Mouse (Mus musculus): ENCODE data around the gene Top1. TPM values are rescaled to one million over a fixed set of nuclear protein-coding genes. Genes with fewer than 3 reads are reported as not detected.

Top1 gene
- polyA plus RNA-seq, 1 experiment from 2014 or later = 84.0 TPM

- H3K9ac ChIP-seq (ENCODE audit: low read length) = peak overlapping the region; percentile 100
- peak overlapping the region; percentile 94 for H3K4me2 ChIP-seq (ENCODE audit: low read length)
- no peak for ATAC-seq
Measured at GRCm38 (mm10) chr2:160648097-160648496, 2.4 kb downstream of the Top1 start.

GRCm38 (mm10) chr2:160649072-160649471 is 3.4 kb downstream of the Top1 start:
- no peak for ATAC-seq
- WGBS = 71% methylated on average over 2 of the region's 2 CpGs
- no peaks in the 10 kb centered on the region for H3K9me3 ChIP-seq (replicated peaks; ENCODE audit: control insufficient read depth, low read length)
- no peaks in the 10 kb centered on the region for H3K27me3 ChIP-seq (replicated peaks; ENCODE audit: control insufficient read depth, insufficient read depth, low read length)
- H3K36me3 ChIP-seq (ENCODE audit: control insufficient read depth, insufficient read depth, low read length) = peaks cover 11% of the 10 kb centered on the region
- H3K4me1 ChIP-seq (ENCODE audit: control insufficient read depth, insufficient read depth, low read length) = peaks cover 26% of the 10 kb centered on the region
- H3K4me3 ChIP-seq (ENCODE audit: low read depth, low read length) = peak overlapping the region; percentile 100
- no peak for DNase-seq (ENCODE audit: low spot score)
- H3K4me2 ChIP-seq (ENCODE audit: low read length) = peak overlapping the region; percentile 94
- no peak overlapping the region for H3K27ac ChIP-seq (ENCODE audit: low read depth, low read length)
- peak overlapping the region; percentile 48; the same call in 1 of the 2 replicates for H3K9ac ChIP-seq (ENCODE audit: low read length)

More at GRCm38 (mm10) chr2:160648097-160648496, 2.4 kb downstream of the Top1 start:
- Histone ChIP-seq H3K9me3 (replicated peaks; ENCODE audit: control insufficient read depth, low read length) (no peaks in the 10 kb centered on the region), H3K27me3 (replicated peaks; ENCODE audit: control insufficient read depth, insufficient read depth, low read length) (no peaks in the 10 kb centered on the region), H3K27ac (ENCODE audit: low read depth, low read length) (no peak overlapping the region), H3K36me3 (ENCODE audit: control insufficient read depth, insufficient read depth, low read length) (peaks cover 5% of the 10 kb centered on the region; the same call in 1 of the 2 replicates), H3K4me1 (ENCODE audit: control insufficient read depth, insufficient read depth, low read length) (peaks cover 22% of the 10 kb centered on the region), H3K4me3 (ENCODE audit: low read depth, low read length) (peak overlapping the region; percentile 100)
- no peak for DNase-seq (ENCODE audit: low spot score)
- WGBS = 19% methylated on average over 2 of the region's 2 CpGs

- DNase-seq (ENCODE audit: low spot score) = no peak
- Histone ChIP-seq H3K9ac (ENCODE audit: low read length) (no peak overlapping the region), H3K4me2 (ENCODE audit: low read length) (0 out of 2 replicates have a peak overlapping the region, but pooled peaks have one; percentile 13), H3K27ac (ENCODE audit: low read depth, low read length) (no peak overlapping the region), H3K4me3 (ENCODE audit: low read depth, low read length) (no peak overlapping the region), H3K27me3 (replicated peaks; ENCODE audit: control insufficient read depth, insufficient read depth, low read length) (no peaks in the 10 kb centered on the region), H3K4me1 (ENCODE audit: control insufficient read depth, insufficient read depth, low read length) (peaks cover 26% of the 10 kb centered on the region), H3K36me3 (ENCODE audit: control insufficient read depth, insufficient read depth, low read length) (peaks cover 25% of the 10 kb centered on the region), H3K9me3 (replicated peaks; ENCODE audit: control insufficient read depth, low read length) (no peaks in the 10 kb centered on the region)
- ATAC-seq = no peak
- WGBS = 83% methylated on average over 2 of the region's 2 CpGs
Measured at GRCm38 (mm10) chr2:160651165-160651564, 5.5 kb downstream of the Top1 start.

GRCm38 (mm10) chr2:160653218-160653617 is 7.5 kb downstream of the Top1 start:
- peak; percentile 39 for DNase-seq (ENCODE audit: low spot score)
- H3K27me3 ChIP-seq (replicated peaks; ENCODE audit: control insufficient read depth, insufficient read depth, low read length) = no peaks in the 10 kb centered on the region
- H3K9me3 ChIP-seq (replicated peaks; ENCODE audit: control insufficient read depth, low read length) = no peaks in the 10 kb centered on the region
- peaks cover 18% of the 10 kb centered on the region for H3K4me1 ChIP-seq (ENCODE audit: control insufficient read depth, insufficient read depth, low read length)
- peaks cover 27% of the 10 kb centered on the region for H3K36me3 ChIP-seq (ENCODE audit: control insufficient read depth, insufficient read depth, low read length)
- peak overlapping the region; percentile 39; the same call in 1 of the 2 replicates for H3K27ac ChIP-seq (ENCODE audit: low read depth, low read length)
- 89% methylated on average over 2 of the region's 2 CpGs for WGBS
- no peak overlapping the region for H3K4me2 ChIP-seq (ENCODE audit: low read length)
- H3K4me3 ChIP-seq (ENCODE audit: low read depth, low read length) = no peak overlapping the region
- no peak overlapping the region for H3K9ac ChIP-seq (ENCODE audit: low read length)
- ATAC-seq = peak; percentile 50; the same call in 1 of the 2 replicates

GRCm38 (mm10) chr2:160655561-160655960 is 9.9 kb downstream of the Top1 start:
- Histone ChIP-seq H3K27ac (ENCODE audit: low read depth, low read length) (no peak overlapping the region), H3K4me2 (ENCODE audit: low read length) (no peak overlapping the region), H3K36me3 (ENCODE audit: control insufficient read depth, insufficient read depth, low read length) (peaks cover 33% of the 10 kb centered on the region), H3K4me3 (ENCODE audit: low read depth, low read length) (no peak overlapping the region), H3K4me1 (ENCODE audit: control insufficient read depth, insufficient read depth, low read length) (peaks cover 11% of the 10 kb centered on the region; the same call in 1 of the 2 replicates), H3K9me3 (replicated peaks; ENCODE audit: control insufficient read depth, low read length) (no peaks in the 10 kb centered on the region), H3K27me3 (replicated peaks; ENCODE audit: control insufficient read depth, insufficient read depth, low read length) (no peaks in the 10 kb centered on the region), H3K9ac (ENCODE audit: low read length) (no peak overlapping the region)
- WGBS = 83% methylated on average over 1 of the region's 1 CpGs
- ATAC-seq = no peak
- peak; percentile 32 for DNase-seq (ENCODE audit: low spot score)

GRCm38 (mm10) chr2:160656234-160656633 is 10.5 kb downstream of the Top1 start:
- Histone ChIP-seq H3K4me3 (ENCODE audit: low read depth, low read length) (no peak overlapping the region), H3K4me2 (ENCODE audit: low read length) (no peak overlapping the region), H3K36me3 (ENCODE audit: control insufficient read depth, insufficient read depth, low read length) (peaks cover 35% of the 10 kb centered on the region), H3K4me1 (ENCODE audit: control insufficient read depth, insufficient read depth, low read length) (peaks cover 9% of the 10 kb centered on the region; the same call in 1 of the 2 replicates), H3K27me3 (replicated peaks; ENCODE audit: control insufficient read depth, insufficient read depth, low read length) (no peaks in the 10 kb centered on the region), H3K9me3 (replicated peaks; ENCODE audit: control insufficient read depth, low read length) (no peaks in the 10 kb centered on the region), H3K27ac (ENCODE audit: low read depth, low read length) (no peak overlapping the region), H3K9ac (ENCODE audit: low read length) (no peak overlapping the region)
- no peak for DNase-seq (ENCODE audit: low spot score)
- ATAC-seq = no peak
- WGBS = 77% methylated on average over 1 of the region's 1 CpGs

GRCm38 (mm10) chr2:160657801-160658442 is 12.2 kb downstream of the Top1 start:
- WGBS = 94% methylated on average over 13 of the region's 13 CpGs
- DNase-seq (ENCODE audit: low spot score) (no peak), ATAC-seq (no peak)
- Histone ChIP-seq H3K4me2 (ENCODE audit: low read length) (no peak overlapping the region), H3K36me3 (ENCODE audit: control insufficient read depth, insufficient read depth, low read length) (peaks cover 35% of the 10 kb centered on the region), H3K27me3 (replicated peaks; ENCODE audit: control insufficient read depth, insufficient read depth, low read length) (no peaks in the 10 kb centered on the region), H3K4me3 (ENCODE audit: low read depth, low read length) (no peak overlapping the region), H3K9ac (ENCODE audit: low read length) (no peak overlapping the region), H3K9me3 (replicated peaks; ENCODE audit: control insufficient read depth, low read length) (no peaks in the 10 kb centered on the region), H3K4me1 (ENCODE audit: control insufficient read depth, insufficient read depth, low read length) (peaks cover 6% of the 10 kb centered on the region; the same call in 1 of the 2 replicates), H3K27ac (ENCODE audit: low read depth, low read length) (no peak overlapping the region)

- no peaks in the 10 kb centered on the region for H3K27me3 ChIP-seq (replicated peaks; ENCODE audit: control insufficient read depth, insufficient read depth, low read length)
- H3K27ac ChIP-seq (ENCODE audit: low read depth, low read length) = no peak overlapping the region
- H3K4me2 ChIP-seq (ENCODE audit: low read length) = no peak overlapping the region
- H3K36me3 ChIP-seq (ENCODE audit: control insufficient read depth, insufficient read depth, low read length) = peaks cover 29% of the 10 kb centered on the region
- no peak overlapping the region for H3K4me3 ChIP-seq (ENCODE audit: low read depth, low read length)
- no peaks in the 10 kb centered on the region for H3K9me3 ChIP-seq (replicated peaks; ENCODE audit: control insufficient read depth, low read length)
- ATAC-seq (no peak), DNase-seq (ENCODE audit: low spot score) (no peak)
- H3K4me1 ChIP-seq (ENCODE audit: control insufficient read depth, insufficient read depth, low read length) = no peaks in the 10 kb centered on the region; the same call in 1 of the 2 replicates
- H3K9ac ChIP-seq (ENCODE audit: low read length) = no peak overlapping the region
Measured at GRCm38 (mm10) chr2:160658811-160659210, 13.1 kb downstream of the Top1 start.

- DNase-seq (ENCODE audit: low spot score) (no peak), ATAC-seq (no peak)
- Histone ChIP-seq H3K4me1 (ENCODE audit: control insufficient read depth, insufficient read depth, low read length) (no peaks in the 10 kb centered on the region), H3K27me3 (replicated peaks; ENCODE audit: control insufficient read depth, insufficient read depth, low read length) (no peaks in the 10 kb centered on the region), H3K27ac (ENCODE audit: low read depth, low read length) (no peak overlapping the region), H3K4me3 (ENCODE audit: low read depth, low read length) (no peak overlapping the region), H3K4me2 (ENCODE audit: low read length) (no peak overlapping the region), H3K36me3 (ENCODE audit: control insufficient read depth, insufficient read depth, low read length) (peaks cover 9% of the 10 kb centered on the region; the same call in 1 of the 2 replicates), H3K9me3 (replicated peaks; ENCODE audit: control insufficient read depth, low read length) (no peaks in the 10 kb centered on the region), H3K9ac (ENCODE audit: low read length) (no peak overlapping the region)
Measured at GRCm38 (mm10) chr2:160664421-160664820, 18.7 kb downstream of the Top1 start.

Measured in forebrain, embryonic 14.5 days (tissue).